Mouse (Mus musculus) spleen, adult 2 months (tissue): Measurements from ENCODE around the gene Rbm12. TPM values are rescaled to one million over a fixed set of nuclear protein-coding genes. Genes with fewer than 3 reads are reported as not detected.

Source experiments
- DNase-seq, 2 experiments: peaks; one replicate each; pipeline versions ENCODE4 v3.0.0 to v3.0.0-alpha.2; 2012 to 2021; ENCODE audit warnings: low spot score in 2 of 2, low read depth in 1 of 2
- H3K27ac ChIP-seq: fragments of 200-500 bp; 2 replicates; pipeline ENCODE4 v1.5.1; 2012; ENCODE audit warnings: low read length, inconsistent platforms; ENCODE audit not compliant: insufficient read depth
- H3K27me3 ChIP-seq: fragments of 200-500 bp; 2 replicates; pipeline ENCODE4 v1.6.1; 2012; ENCODE audit warnings: mild to moderate bottlenecking, moderate library complexity, low read length, inconsistent platforms; ENCODE audit not compliant: control insufficient read depth, insufficient read depth
- H3K36me3 ChIP-seq: fragments of 200-500 bp; 2 replicates; pipeline ENCODE4 v1.6.1; 2012; ENCODE audit warnings: mild to moderate bottlenecking, low read length, inconsistent platforms; ENCODE audit not compliant: control insufficient read depth, insufficient read depth
- H3K4me1 ChIP-seq: fragments of 200-500 bp; 2 replicates; pipeline ENCODE4 v1.6.1; 2011; ENCODE audit warnings: inconsistent platforms; ENCODE audit not compliant: control insufficient read depth, insufficient read depth, insufficient read length
- H3K4me3 ChIP-seq: fragments of 200-500 bp; 2 replicates; pipeline ENCODE4 v1.5.1; 2011; ENCODE audit warnings: mild to moderate bottlenecking, inconsistent platforms; ENCODE audit not compliant: insufficient read depth, insufficient read length; ENCODE audit errors: extremely low read depth
- CTCF ChIP-seq: fragments of 200-500 bp; IDR thresholded peaks from 2 replicates; pipeline ENCODE4 v1.5.1; 2011; ENCODE audit warnings: mild to moderate bottlenecking, inconsistent platforms; ENCODE audit not compliant: insufficient read depth, insufficient read length, insufficient replicate concordance; ENCODE audit errors: extremely low read depth
- POLR2A ChIP-seq: fragments of 200-500 bp; IDR thresholded peaks from 2 replicates; pipeline ENCODE4 v1.6.1; 2011; ENCODE audit warnings: low read depth, low read length, inconsistent platforms
- WGBS: fragments of 180-500 bp; shearing (Covaris S2); methylation state at CpG from one replicate; pipeline ENCODE4 v1.1.7; 2018; 5-methylcytosine and 5-hydroxymethylcytosine counted together
- polyA plus RNA-seq: library from polyadenylated mRNA; depleted of rRNA; stranded (reverse); fragments of >200 nt; gene quantifications from 2 replicates; pipeline ENCODE4 v1.2.3, GENCODE M21; 2012

Rbm12 gene
- polyA plus RNA-seq, 1 experiment: 25.3 TPM

GRCm38 (mm10) chr2:156079183-156079560 lies 32.6 kb downstream of the Rbm12 start:
- 90% methylated on average over 8 of the region's 8 CpGs for WGBS
- Histone ChIP-seq H3K27ac (no peak overlapping the region), H3K36me3 (peaks cover 21% of the 10 kb centered on the region), H3K4me3 (no peak overlapping the region), H3K27me3 (no peaks in the 10 kb centered on the region), H3K4me1 (no peaks in the 10 kb centered on the region)
- DNase-seq: no peak
- no peak for TF ChIP-seq CTCF
- TF ChIP-seq POLR2A: no peak

- no peak overlapping the region for H3K4me3 ChIP-seq
- no peaks in the 10 kb centered on the region for H3K27me3 ChIP-seq
- DNase-seq: no peak
- WGBS: 93% methylated on average over 16 of the region's 16 CpGs
- H3K4me1 ChIP-seq: no peaks in the 10 kb centered on the region
- no peak for TF ChIP-seq CTCF
- TF ChIP-seq POLR2A: no peak
- H3K27ac ChIP-seq: no peak overlapping the region
- peaks cover 25% of the 10 kb centered on the region for H3K36me3 ChIP-seq
Measured at GRCm38 (mm10) chr2:156078421-156079182, 33.2 kb downstream of the Rbm12 start.

GRCm38 (mm10) chr2:156077461-156077860 lies 34.3 kb downstream of the Rbm12 start:
- no peak overlapping the region for H3K27ac ChIP-seq
- WGBS: 92% methylated on average over 7 of the region's 7 CpGs
- H3K4me3 ChIP-seq: no peak overlapping the region
- TF ChIP-seq CTCF (no peak), POLR2A (no peak)
- H3K4me1 ChIP-seq: no peaks in the 10 kb centered on the region
- peaks cover 31% of the 10 kb centered on the region for H3K36me3 ChIP-seq
- no peak for DNase-seq
- no peaks in the 10 kb centered on the region for H3K27me3 ChIP-seq

DNA sequence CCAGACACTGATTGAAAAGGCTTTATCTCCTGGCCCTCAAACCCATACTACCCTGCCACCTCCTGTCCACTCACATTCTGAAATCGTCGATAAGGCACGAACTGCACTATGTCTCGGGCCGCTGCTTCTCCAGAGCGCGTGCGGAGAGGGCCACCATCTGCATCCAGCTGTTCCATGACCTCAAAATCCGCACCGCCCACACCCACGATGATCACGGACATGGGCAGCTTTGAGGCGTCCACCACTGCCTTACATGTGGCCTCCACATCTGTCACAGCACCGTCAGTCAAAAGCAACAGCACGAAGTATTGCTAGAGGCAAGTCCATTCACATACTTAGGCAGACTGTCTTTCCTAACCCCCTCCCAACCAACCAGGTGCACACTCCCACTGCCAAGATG lies 38.1 kb downstream of the Rbm12 start:
- no peak overlapping the region for H3K4me3 ChIP-seq
- H3K27ac ChIP-seq: no peak overlapping the region
- peaks cover 38% of the 10 kb centered on the region for H3K36me3 ChIP-seq
- no peaks in the 10 kb centered on the region for H3K27me3 ChIP-seq
- TF ChIP-seq CTCF (no peak), POLR2A (no peak)
- no peaks in the 10 kb centered on the region for H3K4me1 ChIP-seq
- 95% methylated on average over 15 of the region's 15 CpGs for WGBS
- no peak for DNase-seq

GRCm38 (mm10) chr2:156071236-156071635 lies 40.5 kb downstream of the Rbm12 start:
- Histone ChIP-seq H3K27ac (no peak overlapping the region), H3K4me1 (no peaks in the 10 kb centered on the region), H3K36me3 (peaks cover 24% of the 10 kb centered on the region), H3K4me3 (no peak overlapping the region), H3K27me3 (no peaks in the 10 kb centered on the region)
- 96% methylated on average over 10 of the region's 10 CpGs for WGBS
- DNase-seq: no peak
- TF ChIP-seq POLR2A (no peak), CTCF (no peak)

GRCm38 (mm10) chr2:156067916-156068315 lies 43.9 kb downstream of the Rbm12 start:
- no peak for DNase-seq
- no peaks in the 10 kb centered on the region for H3K27me3 ChIP-seq
- no peak overlapping the region for H3K4me3 ChIP-seq
- peaks cover 7% of the 10 kb centered on the region for H3K36me3 ChIP-seq
- 92% methylated on average over 10 of the region's 10 CpGs for WGBS
- TF ChIP-seq POLR2A: no peak
- no peak for TF ChIP-seq CTCF
- no peak overlapping the region for H3K27ac ChIP-seq
- 0 out of 2 replicates have a peak, but pooled peaks cover 3% of the 10 kb centered on the region for H3K4me1 ChIP-seq

DNA sequence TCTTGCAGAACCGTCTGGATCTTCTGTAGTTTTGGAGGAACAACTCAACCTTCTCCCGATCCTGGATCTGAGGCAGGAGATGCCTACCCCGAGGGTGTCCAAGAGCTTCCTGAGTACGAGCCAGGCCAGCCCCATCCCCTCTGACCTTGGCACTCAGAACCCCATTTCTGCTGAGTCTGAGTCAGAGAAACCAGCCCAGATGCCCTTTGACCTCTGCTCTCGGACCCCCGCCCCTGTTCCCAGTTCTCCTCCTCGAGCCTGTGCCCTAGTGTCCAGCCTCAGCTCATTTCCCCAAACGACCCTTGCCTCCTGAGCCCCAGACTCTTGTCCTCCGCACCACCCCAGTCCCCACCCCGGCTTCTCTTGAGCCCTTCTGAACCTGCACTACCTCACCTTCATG lies 45.7 kb downstream of the Rbm12 start:
- Histone ChIP-seq H3K4me3 (peak overlapping the region; percentile 80; the same call in 1 of the 2 replicates), H3K27ac (no peak overlapping the region), H3K4me1 (0 out of 2 replicates have a peak, but pooled peaks cover 3% of the 10 kb centered on the region), H3K36me3 (no peaks in the 10 kb centered on the region), H3K27me3 (no peaks in the 10 kb centered on the region)
- TF ChIP-seq POLR2A (no peak), CTCF (no peak)
- WGBS: 67% methylated on average over 10 of the region's 10 CpGs
- no peak for DNase-seq
